Mouse (Mus musculus) ZHBTc4 (cell line): ENCODE measurements around the gene Serpinc1.

Experiments used
- DNase-seq: peaks from one replicate; pipeline ENCODE4 v3.0.0-alpha.2; 2011; ENCODE audit warnings: low read depth, low spot score

Gene Serpinc1

DNA sequence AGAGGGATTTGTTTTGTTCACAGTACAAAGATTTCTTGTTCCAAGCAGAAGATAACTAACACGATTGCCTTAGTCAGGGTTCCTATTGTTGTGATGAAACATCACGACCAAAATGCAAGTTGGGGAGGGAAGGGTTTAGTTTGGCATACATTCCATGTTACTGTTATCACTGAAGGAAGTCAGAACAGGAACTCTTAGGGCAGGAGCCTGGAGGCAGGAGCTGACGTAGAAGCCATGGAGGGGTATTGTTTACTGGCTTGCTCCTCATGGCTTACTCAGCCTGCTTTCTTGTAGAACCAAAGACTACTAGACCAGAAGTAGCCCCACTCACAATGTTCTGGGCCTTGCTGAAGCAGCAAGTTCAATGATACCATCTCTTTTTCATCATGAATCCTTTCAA, 68.6 kb downstream of the Serpinc1 start:
- DNase-seq, result no peak
